Comparison of ENCODE assay signal across 9 mouse cellular contexts in the genomic region with DNA sequence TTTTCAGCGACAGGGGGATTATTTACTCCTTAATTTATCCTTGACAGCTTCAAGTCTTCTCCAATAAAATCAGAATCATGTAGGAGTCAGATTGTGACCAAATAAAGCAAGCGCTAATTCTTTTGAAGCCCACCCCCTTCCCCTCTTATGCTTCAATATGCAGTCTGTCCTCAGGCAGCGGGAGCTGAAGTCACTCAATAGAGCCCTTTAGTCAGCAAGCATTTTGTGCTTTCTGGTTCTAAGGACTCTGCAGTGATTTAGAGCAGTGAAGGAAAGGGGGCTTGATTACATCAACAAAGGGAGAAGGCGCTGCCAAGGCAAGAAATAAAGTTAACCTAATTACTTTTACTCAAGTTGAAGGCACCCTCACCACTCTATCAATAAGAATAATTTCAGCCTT.
DNase-seq lines count a peak whose midpoint lies in the region; ATAC-seq lines count a peak whose summit lies in the region.
"Had no signal": no experiment of that assay in that cellular context is flagged by ENCODE, and none has a peak within 500 bp of the region (broad histone marks: within the 10 kb centered on the region; RNA-seq: fewer than 3 reads in every experiment).

No protein-coding gene starts in this region.

- no peaks in the 10 kb centered on the region for H3K36me3 ChIP-seq in heart, embryonic 12.5 days
- H3K36me3 ChIP-seq in heart, embryonic 10.5 days: no peaks in the 10 kb centered on the region
- no peaks in the 10 kb centered on the region for H3K36me3 ChIP-seq in hindbrain, embryonic 10.5 days
- H3K36me3 ChIP-seq in midbrain, embryonic 12.5 days: no peaks in the 10 kb centered on the region
- H3K36me3 ChIP-seq: liver, embryonic 13.5 days had no signal

- H3K9me3 ChIP-seq in heart, embryonic 12.5 days (replicated peaks): no peaks in the 10 kb centered on the region
- H3K9me3 ChIP-seq in heart, embryonic 10.5 days: no peaks in the 10 kb centered on the region
- H3K9me3 ChIP-seq in hindbrain, embryonic 10.5 days: no peaks in the 10 kb centered on the region
- no peaks in the 10 kb centered on the region for H3K9me3 ChIP-seq in midbrain, embryonic 12.5 days
- H3K9me3 ChIP-seq: liver, embryonic 13.5 days had no signal

- 56% methylated on average over 4 of the region's 4 CpGs for WGBS in heart, embryonic 12.5 days
- 58% methylated on average over 4 of the region's 4 CpGs for WGBS in heart, embryonic 10.5 days
- 29% methylated on average over 4 of the region's 4 CpGs for WGBS in hindbrain, embryonic 10.5 days
- WGBS in midbrain, embryonic 12.5 days: 7% methylated on average over 4 of the region's 4 CpGs

- H3K4me2 ChIP-seq in heart, embryonic 12.5 days: peak overlapping the region; percentile 65
- H3K4me2 ChIP-seq in midbrain, embryonic 12.5 days (replicated peaks): peak overlapping the region; percentile 52

- ATAC-seq in heart, embryonic 12.5 days (ENCODE audit: insufficient number of reproducible peaks, low FRiP score): no peak
- ATAC-seq in midbrain, embryonic 12.5 days (ENCODE audit: low FRiP score, low read depth): peak; percentile 60; the same call in 1 of the 2 replicates

- no peaks in the 10 kb centered on the region for H3K4me1 ChIP-seq in heart, embryonic 12.5 days (replicated peaks)
- H3K4me1 ChIP-seq in heart, embryonic 10.5 days: peaks cover 8% of the 10 kb centered on the region; the same call in 1 of the 2 replicates
- peaks cover 23% of the 10 kb centered on the region; the same call in 1 of the 2 replicates for H3K4me1 ChIP-seq in hindbrain, embryonic 10.5 days (replicated peaks)
- peaks cover 15% of the 10 kb centered on the region for H3K4me1 ChIP-seq in midbrain, embryonic 12.5 days
- H3K4me1 ChIP-seq: liver, embryonic 13.5 days had no signal

- H3K27me3 ChIP-seq in heart, embryonic 12.5 days (replicated peaks): no peaks in the 10 kb centered on the region; the same call in 1 of the 2 replicates
- no peaks in the 10 kb centered on the region for H3K27me3 ChIP-seq in heart, embryonic 10.5 days (ENCODE audit: insufficient read depth, poor library complexity, severe bottlenecking)
- peaks cover 9% of the 10 kb centered on the region for H3K27me3 ChIP-seq in hindbrain, embryonic 10.5 days (ENCODE audit: insufficient read depth, poor library complexity, severe bottlenecking)
- peaks cover 42% of the 10 kb centered on the region for H3K27me3 ChIP-seq in midbrain, embryonic 12.5 days
- H3K27me3 ChIP-seq: liver, embryonic 13.5 days had no signal

- no peak overlapping the region for H3K27ac ChIP-seq in heart, embryonic 12.5 days (ENCODE audit: poor library complexity, severe bottlenecking)
- H3K27ac ChIP-seq in heart, embryonic 10.5 days: no peak overlapping the region
- peak overlapping the region; percentile 69 for H3K27ac ChIP-seq in hindbrain, embryonic 10.5 days
- H3K27ac ChIP-seq in midbrain, embryonic 12.5 days (replicated peaks): peak overlapping the region; percentile 61
- H3K27ac ChIP-seq: liver, embryonic 13.5 days had no signal

- no peak overlapping the region for H3K9ac ChIP-seq in heart, embryonic 12.5 days
- peak overlapping the region; percentile 44; the same call in 1 of the 2 replicates for H3K9ac ChIP-seq in midbrain, embryonic 12.5 days (replicated peaks)
- H3K9ac ChIP-seq: liver, embryonic 13.5 days had no signal

- DNase-seq in heart, embryonic 10.5 days (ENCODE audit: low spot score): no peak
- peak; percentile 45 for DNase-seq in embryo, embryonic 10.5 days (ENCODE audit: low spot score)
- no peak for DNase-seq in hindbrain, embryonic 10.5 days (ENCODE audit: low spot score)
- DNase-seq in ovary, postnatal 36 days (ENCODE audit: low spot score): no peak
- DNase-seq in layer of hippocampus, adult 18-20 months (ENCODE audit: low spot score in 2 of 2): no peak
- DNase-seq in thymus, postnatal 10 days (ENCODE audit: low spot score in 2 of 2): no peak
- DNase-seq: liver, embryonic 13.5 days had no signal

- H3K4me3 ChIP-seq in heart, embryonic 12.5 days: no peak overlapping the region
- H3K4me3 ChIP-seq in heart, embryonic 10.5 days: no peak overlapping the region
- H3K4me3 ChIP-seq in hindbrain, embryonic 10.5 days: peak overlapping the region; percentile 44
- H3K4me3 ChIP-seq in midbrain, embryonic 12.5 days: peak overlapping the region; percentile 34
- H3K4me3 ChIP-seq: liver, embryonic 13.5 days had no signal

Comparison
In these comparisons a context has a peak if more than half of its experiments do, and no peak if none do; other contexts are left out.
1. H3K27ac ChIP-seq: peak in hindbrain, embryonic 10.5 days (single experiment) and midbrain, embryonic 12.5 days (single experiment); none in heart, embryonic 12.5 days (single experiment) and heart, embryonic 10.5 days (single experiment).
2. H3K4me3 ChIP-seq: peak in hindbrain, embryonic 10.5 days (single experiment) and midbrain, embryonic 12.5 days (single experiment); none in heart, embryonic 12.5 days (single experiment) and heart, embryonic 10.5 days (single experiment).